Mouse (Mus musculus) v-Abl transformed pro-B cells (cell line): ENCODE data around the gene Rnf152.

Source experiments
- in situ Hi-C, 2 experiments: fragments of 400-800 bp; cut with MboI; formaldehyde crosslinking; loops; one replicate each; pipeline ENCODE4 v1.15.1; 2025; ENCODE audit not compliant: unreplicated experiment in 2 of 2

Gene Rnf152

DNA sequence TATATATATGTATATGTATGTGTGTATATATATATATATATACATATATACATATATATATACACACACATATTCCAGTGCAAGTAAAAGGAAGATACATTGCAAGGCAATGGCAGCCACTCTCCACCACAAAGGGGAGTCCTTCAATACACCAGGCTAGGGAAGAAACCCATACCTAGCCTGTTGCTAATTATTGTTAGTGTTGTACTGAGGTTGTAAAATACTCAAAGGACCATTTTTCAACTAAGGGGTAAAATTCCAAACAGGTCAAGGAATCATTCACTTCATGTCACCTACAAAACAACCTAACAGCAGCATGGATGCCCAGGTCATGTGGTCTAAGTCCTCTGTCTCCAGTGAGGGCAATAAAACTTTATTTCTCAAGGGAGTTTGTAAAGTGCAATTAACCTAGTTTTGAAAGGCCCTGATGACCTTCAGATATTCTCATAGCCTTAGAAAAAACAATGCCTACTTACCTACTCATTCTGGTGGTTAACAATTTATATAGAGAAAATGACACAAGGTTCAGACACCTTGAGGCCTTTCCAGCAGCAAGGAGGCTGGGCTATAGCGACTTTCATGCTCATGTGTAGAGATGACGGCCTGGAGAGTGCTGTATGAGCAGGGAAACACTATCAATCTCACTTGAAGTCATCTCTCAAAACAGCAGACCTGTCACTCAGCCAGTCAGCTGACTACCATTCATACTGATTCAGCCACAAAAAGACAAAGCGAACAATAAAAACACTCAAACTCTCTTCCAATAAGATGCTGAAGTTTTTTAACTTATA lies 42.3 kb downstream of the Rnf152 start:
- in situ Hi-C loops: no loop called here

- in situ Hi-C loops: no loop called here
Measured at GRCm38 (mm10) chr1:105312601-105312901, 44.0 kb downstream of the Rnf152 start.

GRCm38 (mm10) chr1:105311899-105312600 lies 44.5 kb downstream of the Rnf152 start:
- in situ Hi-C loops: no loop called here

GRCm38 (mm10) chr1:105302164-105302563 lies 54.3 kb downstream of the Rnf152 start:
- in situ Hi-C loops: no loop called here

DNA sequence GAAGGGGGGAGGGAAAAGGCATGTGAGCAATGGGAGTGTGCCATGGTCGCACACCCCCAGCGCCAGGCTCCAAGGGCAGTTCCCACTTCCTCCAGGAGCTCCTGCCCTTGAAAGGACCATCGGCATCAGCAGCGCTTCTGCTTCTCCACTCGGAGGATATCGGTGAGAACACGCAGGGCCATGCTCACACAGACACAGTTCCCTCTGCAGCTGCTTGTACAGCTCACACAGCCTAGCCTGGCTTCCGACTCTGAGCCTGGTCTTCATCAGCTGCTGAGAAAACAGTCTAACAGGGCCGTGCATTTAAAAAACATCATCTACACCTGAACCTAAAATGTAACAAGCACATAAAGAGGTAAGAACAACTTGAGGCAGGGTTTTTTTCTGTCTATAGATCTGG lies 54.7 kb downstream of the Rnf152 start:
- in situ Hi-C loops: no loop called here

DNA sequence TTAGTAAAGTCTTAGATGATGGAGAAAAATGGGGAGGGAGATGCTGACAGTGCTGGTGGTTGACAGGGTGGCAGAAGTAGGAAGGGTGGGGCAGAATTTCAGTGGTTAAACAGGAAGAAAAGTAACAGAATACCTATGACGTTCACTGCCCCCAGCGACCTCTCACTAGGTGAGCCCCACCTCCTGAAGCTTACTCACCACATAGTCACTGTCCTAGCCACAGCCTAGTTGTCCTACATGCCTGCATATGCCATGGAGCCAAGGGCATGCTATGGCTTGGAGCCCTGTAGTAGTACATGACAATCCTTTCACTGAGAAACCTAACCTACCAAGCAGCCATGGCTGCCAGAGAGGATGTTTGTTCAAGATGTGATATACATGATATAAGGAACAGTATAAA lies 64.7 kb downstream of the Rnf152 start:
- in situ Hi-C loops: no loop called here

DNA sequence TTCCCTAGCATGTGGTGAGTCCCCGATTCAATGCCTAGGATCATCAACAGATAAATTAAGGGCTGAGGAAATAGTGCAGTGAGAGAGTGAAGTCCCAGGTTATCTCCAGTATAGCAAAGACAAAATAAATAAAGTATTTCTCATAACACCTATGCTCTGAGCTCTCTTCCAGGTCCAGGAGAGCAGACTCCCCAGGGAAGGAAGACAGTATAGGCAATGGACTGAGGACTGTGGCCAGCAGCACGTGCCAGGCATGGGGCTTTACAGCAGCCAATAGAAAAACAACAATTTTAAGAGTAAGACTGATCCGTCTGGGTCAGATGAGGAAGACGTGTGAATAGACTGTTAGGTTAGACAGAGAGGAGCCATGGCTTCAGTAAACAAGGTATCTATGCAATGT lies 69.0 kb downstream of the Rnf152 start:
- in situ Hi-C loops: no loop called here

DNA sequence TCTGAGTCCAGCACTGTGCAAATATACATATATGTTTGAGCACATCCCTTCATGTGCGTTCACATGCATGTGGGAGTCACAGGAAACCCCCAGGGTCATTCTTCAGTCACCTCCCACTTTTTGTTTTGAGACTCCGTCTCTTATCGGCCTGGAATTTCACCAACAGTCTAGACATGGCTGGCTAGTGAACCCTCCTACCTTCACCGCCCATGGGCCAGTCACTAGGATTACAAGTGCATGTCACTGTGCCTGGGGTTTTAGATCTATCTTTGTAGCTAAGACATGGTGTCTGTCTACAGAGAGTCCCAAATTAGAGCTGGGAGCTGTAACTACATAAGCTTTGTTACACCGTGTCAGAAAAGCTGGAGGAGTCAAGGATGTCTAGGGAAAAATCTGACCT lies 69.6 kb downstream of the Rnf152 start:
- in situ Hi-C loops: no loop called here

- in situ Hi-C loops: no loop called here
Measured at GRCm38 (mm10) chr1:105285001-105285400, 71.5 kb downstream of the Rnf152 start.

- in situ Hi-C loops: no loop called here
Measured at GRCm38 (mm10) chr1:105284116-105284515, 72.4 kb downstream of the Rnf152 start.

- in situ Hi-C loops: no loop called here
Measured at GRCm38 (mm10) chr1:105281277-105281676, 75.2 kb downstream of the Rnf152 start.

- in situ Hi-C loops: no loop called here
Measured at GRCm38 (mm10) chr1:105280160-105280559, 76.3 kb downstream of the Rnf152 start.

DNA sequence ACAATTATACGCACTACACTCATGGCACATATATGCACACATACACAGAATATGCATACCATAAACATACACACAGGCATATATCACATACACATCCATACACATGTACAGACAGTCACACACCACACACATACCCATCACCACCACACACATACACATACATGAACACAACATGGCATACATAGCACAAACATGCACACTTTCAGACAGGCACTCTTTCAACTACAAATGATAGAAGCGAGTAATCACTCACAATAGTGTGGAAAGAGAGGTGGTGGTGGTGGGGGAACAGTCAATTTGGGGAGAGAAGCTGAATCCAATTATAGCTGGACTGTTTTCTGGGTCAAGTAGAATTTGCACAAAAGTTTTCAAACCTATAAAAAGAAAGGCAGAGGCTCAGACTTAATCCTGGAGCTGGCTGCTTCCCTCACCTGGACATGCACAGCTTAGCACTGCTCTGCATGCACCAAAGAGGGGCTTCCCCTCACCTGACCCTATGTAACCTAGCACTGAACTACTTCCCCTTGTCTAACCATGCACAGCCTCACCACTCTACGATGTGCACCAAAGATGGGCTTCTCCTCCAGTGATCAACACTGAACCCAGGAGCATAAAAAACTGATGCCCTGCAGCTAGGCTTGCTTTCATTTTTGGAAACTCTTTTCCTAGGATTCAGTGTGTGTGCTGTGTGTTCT lies 81.9 kb downstream of the Rnf152 start:
- in situ Hi-C loops: no loop called here

GRCm38 (mm10) chr1:105271104-105271503 lies 85.4 kb downstream of the Rnf152 start:
- in situ Hi-C loops: no loop called here

DNA sequence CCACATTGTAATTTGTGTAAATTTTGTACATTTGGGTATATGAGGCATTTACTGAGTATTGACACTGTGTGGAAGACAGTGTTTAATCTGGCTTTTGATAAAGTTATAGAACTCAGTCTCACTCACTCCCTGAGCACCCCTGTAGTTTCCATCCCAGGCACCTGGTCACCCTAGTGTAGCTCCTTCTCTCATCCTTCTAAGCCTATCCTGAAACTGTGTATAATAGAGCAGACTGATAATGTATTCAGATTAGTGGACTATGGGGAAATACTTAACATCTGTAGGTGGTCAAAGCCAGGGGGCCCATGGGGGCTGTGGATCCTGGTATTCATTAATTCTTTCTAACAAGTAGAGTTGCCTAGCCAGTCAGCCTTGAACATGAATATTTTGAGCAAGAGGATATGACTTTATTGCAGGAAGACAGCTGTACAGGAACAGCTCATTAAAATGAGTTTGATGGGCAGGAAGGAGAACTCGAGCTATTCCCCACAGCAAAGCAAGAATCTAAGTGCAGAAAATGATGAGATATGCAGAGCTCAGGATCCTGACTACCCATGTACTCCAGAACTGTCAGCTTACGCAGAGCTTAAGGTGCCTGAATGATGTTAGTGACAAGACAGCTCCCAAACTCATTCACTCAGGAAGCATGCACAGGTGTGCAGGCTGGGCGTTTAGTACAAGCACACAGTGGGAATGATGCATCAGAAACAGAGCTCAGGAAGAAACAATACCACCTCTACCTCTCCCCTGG lies 93.1 kb downstream of the Rnf152 start:
- in situ Hi-C loops: no loop called here

DNA sequence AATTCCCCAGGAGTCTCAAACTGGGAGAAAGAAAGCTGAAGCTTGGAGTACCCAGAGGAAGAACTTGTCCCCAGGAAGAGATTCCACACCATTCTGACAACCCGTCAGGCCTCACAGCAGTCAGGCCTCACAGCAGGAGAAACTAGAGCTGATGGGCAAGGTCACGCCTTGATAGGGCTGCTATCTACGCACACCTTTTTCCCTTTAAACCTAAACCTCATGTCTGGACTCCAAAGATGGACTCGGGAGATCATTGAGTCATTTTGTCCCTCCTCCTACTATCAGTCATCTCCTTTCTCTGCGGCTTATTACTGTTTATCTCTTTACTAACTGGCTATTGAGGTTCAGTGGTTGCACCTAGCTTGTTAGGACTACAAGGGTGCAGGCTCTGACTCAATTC lies 96.3 kb downstream of the Rnf152 start:
- in situ Hi-C loops: no loop called here

- in situ Hi-C loops: no loop called here
Measured at GRCm38 (mm10) chr1:105257199-105257598, 99.3 kb downstream of the Rnf152 start.

GRCm38 (mm10) chr1:105249190-105249589 lies 107.3 kb downstream of the Rnf152 start:
- in situ Hi-C loops: no loop called here

DNA sequence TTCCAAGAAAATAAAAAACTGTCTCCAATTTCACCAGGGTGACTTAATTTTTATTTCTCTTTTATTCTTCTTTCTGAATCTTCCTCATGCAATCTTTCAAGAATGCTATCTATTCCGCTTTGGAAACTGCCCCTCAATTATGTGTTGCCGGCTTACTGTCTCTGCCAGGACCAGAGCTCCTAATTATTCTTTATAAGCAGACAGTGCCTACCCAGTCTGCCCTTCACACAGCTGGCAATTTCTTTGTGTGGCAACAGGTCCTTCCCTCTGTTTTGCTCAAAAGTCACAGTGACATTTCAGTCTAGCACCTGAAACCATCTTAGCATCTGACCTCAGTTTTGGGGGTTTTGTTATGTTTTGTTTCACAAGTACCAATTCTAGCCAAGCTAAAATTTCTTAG lies 109.9 kb downstream of the Rnf152 start:
- in situ Hi-C loops: no loop called here

GRCm38 (mm10) chr1:105246075-105246574 lies 110.4 kb downstream of the Rnf152 start:
- in situ Hi-C loops: no loop called here
